8 mouse cellular contexts compared by ENCODE assay signal in the genomic region with DNA sequence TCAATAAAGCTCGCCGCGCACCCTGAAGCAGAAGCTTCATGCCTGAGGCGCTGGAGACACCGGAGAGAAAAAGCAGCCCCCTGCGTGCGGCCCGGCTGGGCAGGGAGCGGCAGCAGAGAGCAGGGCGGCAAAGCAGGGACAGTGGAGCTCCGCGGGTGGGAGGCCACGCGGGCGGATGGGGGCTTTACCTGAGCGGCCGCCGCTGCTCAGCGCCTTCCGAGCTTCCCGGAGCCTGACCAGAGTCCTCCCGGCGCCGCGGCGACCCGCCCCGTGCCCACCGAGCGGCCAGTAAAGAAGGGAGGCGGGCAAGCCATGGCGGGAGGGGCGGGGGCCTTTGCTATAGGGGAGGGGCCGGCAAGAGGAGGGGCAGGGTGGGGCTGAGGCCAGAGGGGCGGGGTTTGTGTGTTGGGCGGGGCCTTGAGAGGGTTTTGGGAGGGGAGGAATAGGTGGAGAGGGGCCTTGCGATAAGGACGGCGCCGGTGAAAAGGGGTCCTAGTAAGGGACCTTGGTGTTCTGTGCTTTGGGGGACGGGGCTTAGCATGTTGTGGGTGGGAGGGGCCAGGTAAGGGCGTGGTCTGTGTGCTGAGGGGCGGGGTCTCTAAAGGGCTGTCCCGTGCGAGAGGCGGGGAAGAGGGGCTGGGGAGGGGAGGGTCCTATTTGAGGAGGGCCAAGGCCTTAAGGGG. TPM values are rescaled to one million over a fixed set of nuclear protein-coding genes. Genes with fewer than 3 reads are reported as not detected.
A peak's percentile ranks its signal among the peaks of the same experiment; 100 is the strongest.
DNase-seq lines count a peak whose midpoint lies in the region; ATAC-seq and TF ChIP-seq lines count a peak whose summit lies in the region.

A gene (minus strand): TSS at position 326 of the 683 bp plus-strand sequence.

- no peak within 1 kb of the TSS for H3K27ac ChIP-seq in intestine, postnatal 0 days (ENCODE audit: low read depth, low read length)
- no peak within 1 kb of the TSS for H3K27ac ChIP-seq in limb, embryonic 12.5 days
- H3K27ac ChIP-seq in midbrain, embryonic 11.5 days (ENCODE audit: low read depth, low read length) = no peak within 1 kb of the TSS
- H3K27ac ChIP-seq in spleen, adult 2 months (ENCODE audit: insufficient read depth, low read length) = no peak within 1 kb of the TSS

- 0 out of 2 replicates have a peak, but pooled peaks cover 6% of the 10 kb centered on the region for H3K4me1 ChIP-seq in intestine, postnatal 0 days (replicated peaks; ENCODE audit: control insufficient read depth, insufficient read depth, low read length)
- peaks cover 9% of the 10 kb centered on the region for H3K4me1 ChIP-seq in limb, embryonic 12.5 days (replicated peaks)
- peaks cover 4% of the 10 kb centered on the region; the same call in 1 of the 2 replicates for H3K4me1 ChIP-seq in midbrain, embryonic 11.5 days (ENCODE audit: control insufficient read depth, insufficient read depth, low read length)
- H3K4me1 ChIP-seq in spleen, adult 2 months (ENCODE audit: control insufficient read depth, insufficient read depth, insufficient read length) = peaks cover 5% of the 10 kb centered on the region; the same call in 1 of the 2 replicates

- no peaks in the 10 kb centered on the region for H3K9me3 ChIP-seq in intestine, postnatal 0 days (ENCODE audit: control insufficient read depth)
- no peaks in the 10 kb centered on the region for H3K9me3 ChIP-seq in limb, embryonic 12.5 days
- H3K9me3 ChIP-seq in midbrain, embryonic 11.5 days (ENCODE audit: control insufficient read depth, low read length) = no peaks in the 10 kb centered on the region

- 2% methylated on average over 46 of the region's 46 CpGs for WGBS in intestine, postnatal 0 days
- WGBS in limb, embryonic 12.5 days = 2% methylated on average over 29 of the region's 46 CpGs
- under 1% methylated on average over 37 of the region's 46 CpGs for WGBS in midbrain, embryonic 11.5 days
- WGBS in spleen, adult 2 months = 3% methylated on average over 44 of the region's 46 CpGs

- no peaks in the 10 kb centered on the region for H3K27me3 ChIP-seq in intestine, postnatal 0 days (replicated peaks; ENCODE audit: control insufficient read depth, insufficient read depth, low read length)
- peaks cover 33% of the 10 kb centered on the region for H3K27me3 ChIP-seq in limb, embryonic 12.5 days
- H3K27me3 ChIP-seq in midbrain, embryonic 11.5 days (ENCODE audit: control insufficient read depth, insufficient read depth, low read length) = peaks cover 8% of the 10 kb centered on the region
- peaks cover 16% of the 10 kb centered on the region for H3K27me3 ChIP-seq in spleen, adult 2 months (ENCODE audit: control insufficient read depth, insufficient read depth, low read length)

- H3K4me3 ChIP-seq in intestine, postnatal 0 days (ENCODE audit: low read depth, low read length) = peak within 1 kb of the TSS; percentile 58
- H3K4me3 ChIP-seq in limb, embryonic 12.5 days (replicated peaks) = peak within 1 kb of the TSS; percentile 62
- peak within 1 kb of the TSS; percentile 45 for H3K4me3 ChIP-seq in midbrain, embryonic 11.5 days (ENCODE audit: low read depth, low read length)
- H3K4me3 ChIP-seq in spleen, adult 2 months (ENCODE audit: extremely low read depth, insufficient read depth, insufficient read length) = peak within 1 kb of the TSS; percentile 45

- H3K36me3 ChIP-seq in intestine, postnatal 0 days (ENCODE audit: control insufficient read depth, insufficient read depth) = no peaks in the 10 kb centered on the region
- H3K36me3 ChIP-seq in limb, embryonic 12.5 days = no peaks in the 10 kb centered on the region
- H3K36me3 ChIP-seq in midbrain, embryonic 11.5 days (ENCODE audit: control insufficient read depth, insufficient read depth, low read length) = no peaks in the 10 kb centered on the region
- H3K36me3 ChIP-seq in spleen, adult 2 months (ENCODE audit: control insufficient read depth, insufficient read depth, low read length) = no peaks in the 10 kb centered on the region

- H3K4me2 ChIP-seq in intestine, postnatal 0 days (replicated peaks; ENCODE audit: low read depth) = peak within 1 kb of the TSS; percentile 92
- H3K4me2 ChIP-seq in limb, embryonic 12.5 days = peak within 1 kb of the TSS; percentile 86
- H3K4me2 ChIP-seq in midbrain, embryonic 11.5 days = peak within 1 kb of the TSS; percentile 70

- no peak for TF ChIP-seq POLR2A in spleen, adult 2 months (IDR thresholded peaks at IDR 0.05; ENCODE audit: low read depth, low read length)

- peak; percentile 59 for TF ChIP-seq CTCF in intestine, postnatal 0 days (IDR thresholded peaks at IDR 0.05; ENCODE audit: low read depth)
- no peak for TF ChIP-seq CTCF in spleen, adult 2 months (IDR thresholded peaks at IDR 0.05; ENCODE audit: extremely low read depth, insufficient read depth, insufficient read length, insufficient replicate concordance)

- peak within 1 kb of the TSS; percentile 50; the same call in 1 of the 2 replicates for H3K9ac ChIP-seq in intestine, postnatal 0 days (ENCODE audit: low read depth, low read length)
- peak within 1 kb of the TSS; percentile 71 for H3K9ac ChIP-seq in limb, embryonic 12.5 days (replicated peaks)
- peak within 1 kb of the TSS; percentile 54 for H3K9ac ChIP-seq in midbrain, embryonic 11.5 days (ENCODE audit: low read length)

- peak; percentile 25 for DNase-seq in adrenal gland, adult 8-10 months
- DNase-seq in cerebellum, postnatal 14 days = peak; percentile 84 to 87
- peak; percentile 37 to 38 for DNase-seq in frontal cortex, postnatal 25 days (ENCODE audit: low spot score in 2 of 2)
- peak; percentile 95 for DNase-seq in midbrain, embryonic 11.5 days (ENCODE audit: low spot score, missing footprints)
- no peak for DNase-seq in spleen, adult 2 months (ENCODE audit: low read depth in 1 of 2, low spot score in 2 of 2)
- no peak for DNase-seq in adipocyte (ENCODE audit: low spot score)

- peak; percentile 72 for ATAC-seq in intestine, postnatal 0 days
- ATAC-seq in limb, embryonic 12.5 days (ENCODE audit: insufficient number of reproducible peaks, insufficient read depth, low FRiP score, low TSS enrichment, low read depth) = peak; percentile 69
- peak; percentile 86 for ATAC-seq in midbrain, embryonic 11.5 days (ENCODE audit: low FRiP score)

RNA-seq across cellular contexts. Expression of the gene that starts here (rescaled TPM):
- 10 to 100 TPM in 1 of 4 experiments, 1 to 10 TPM in 3; 5.5 to 10.8 (median 7.3) TPM for total RNA-seq in adrenal gland, adult 8-10 months (2022)
- 2.1 TPM in 2 replicates for polyA plus RNA-seq in intestine, postnatal 0 days (2015; fragmentation: Nextera tagmentation; extraction: Ambion mirVana)
- 3.1 and 3.4 TPM in 2 replicates for polyA plus RNA-seq in limb, embryonic 12.5 days (2016; fragmentation: Nextera tagmentation; extraction: Ambion mirVana)
- polyA plus RNA-seq in midbrain, embryonic 11.5 days (2014; fragmentation: Nextera tagmentation; extraction: Ambion mirVana) = 2.7 and 2.8 TPM in 2 replicates
- 0.70 and 1.2 TPM in 2 replicates for polyA plus RNA-seq in spleen, adult 2 months (2012; rRNA removed)

Comparison
In these comparisons a context has a peak if more than half of its experiments do, and no peak if none do; other contexts are left out.
1. DNase-seq: peak in adrenal gland, adult 8-10 months (single experiment), cerebellum, postnatal 14 days (2 of 2), frontal cortex, postnatal 25 days (2 of 2) and midbrain, embryonic 11.5 days (single experiment); none in spleen, adult 2 months (0 of 2) and adipocyte (single experiment).
2. Peak in every context shown above with its lines, with median percentiles within 50 percentile points of each other: ATAC-seq, H3K4me2 ChIP-seq, H3K4me3 ChIP-seq and H3K9ac ChIP-seq.